Mouse (Mus musculus) liver, adult 2 months (tissue): ENCODE results near the gene Med24.

Experiments
- CTCF ChIP-seq: fragments of 200-500 bp; IDR thresholded peaks from 2 replicates; pipeline ENCODE4 v1.5.1; 2011; ENCODE audit warnings: low read depth, low read length, control low read depth
- POLR2A ChIP-seq: fragments of 200-500 bp; IDR thresholded peaks from 2 replicates; pipeline ENCODE4 v1.6.1; 2011; ENCODE audit warnings: low read length, control low read depth; ENCODE audit not compliant: insufficient read depth; ENCODE audit errors: extremely low read depth

- no peak for TF ChIP-seq CTCF
- TF ChIP-seq POLR2A = no peak
Measured at GRCm38 (mm10) chr11:98675829-98676363, 53.3 kb downstream of the Med24 start.
